Mouse (Mus musculus) CD4-positive, CD25-positive, alpha-beta regulatory T cell, adult 4 months (primary cell): Measurements from ENCODE around the gene Gse1. TPM values are rescaled to one million over a fixed set of nuclear protein-coding genes. Genes with fewer than 3 reads are reported as not detected.
A peak's percentile ranks its signal among the peaks of the same experiment; 100 is the strongest.
"Not testable (repeated sequence)": the region's sequence is repeated elsewhere in the genome, so short reads cannot be mapped to it uniquely, and the experiment has no call there.

Experiments used
- ATAC-seq: one replicate; pipeline ENCODE4 v1.8.0; 2017
- polyA plus RNA-seq, 2 experiments: library from polyadenylated mRNA; unstranded; fragments of 100-300 nt; shearing (Covaris generic); gene quantifications; one replicate each; pipeline ENCODE4 v1.2.1; 2017

Gse1 gene
- polyA plus RNA-seq, 2 experiments from 2014 or later, result 2.2 to 4.2 TPM

DNA sequence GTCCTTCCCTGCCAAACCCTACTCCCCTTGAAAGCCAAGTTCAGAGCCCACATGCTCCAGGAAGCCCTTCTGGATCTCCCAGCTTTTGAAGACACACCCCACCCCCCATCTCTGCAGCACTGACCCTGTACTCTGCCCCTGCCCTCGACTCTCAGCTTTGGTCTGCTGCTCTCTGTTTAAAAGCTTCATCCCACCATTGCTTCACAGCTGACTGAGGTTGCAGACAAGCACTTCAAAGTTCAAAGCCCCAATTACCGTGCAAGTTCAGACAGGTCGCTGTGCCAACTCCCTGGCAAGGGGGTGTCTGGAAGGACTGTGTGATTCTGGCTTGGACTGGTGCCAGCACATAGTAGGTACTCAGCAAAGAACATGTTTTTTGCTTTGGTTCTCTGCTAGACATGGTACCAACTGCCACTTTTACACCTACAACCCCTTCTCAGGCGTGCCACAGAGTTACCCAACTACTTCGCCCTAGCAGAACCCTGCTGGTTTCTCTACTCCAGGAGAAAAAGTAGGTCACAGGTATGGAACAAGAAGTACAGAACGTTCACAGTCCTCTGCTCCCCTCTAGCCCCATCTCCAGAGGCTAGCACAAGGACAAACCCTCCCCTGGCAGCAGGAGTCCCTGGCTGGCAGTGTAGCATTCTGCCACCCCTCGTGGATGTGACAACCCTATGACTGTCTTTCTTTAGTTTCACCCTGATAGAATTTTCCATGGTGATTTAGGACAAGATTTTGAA is 123.2 kb downstream of the Gse1 start:
- no peak for ATAC-seq

DNA sequence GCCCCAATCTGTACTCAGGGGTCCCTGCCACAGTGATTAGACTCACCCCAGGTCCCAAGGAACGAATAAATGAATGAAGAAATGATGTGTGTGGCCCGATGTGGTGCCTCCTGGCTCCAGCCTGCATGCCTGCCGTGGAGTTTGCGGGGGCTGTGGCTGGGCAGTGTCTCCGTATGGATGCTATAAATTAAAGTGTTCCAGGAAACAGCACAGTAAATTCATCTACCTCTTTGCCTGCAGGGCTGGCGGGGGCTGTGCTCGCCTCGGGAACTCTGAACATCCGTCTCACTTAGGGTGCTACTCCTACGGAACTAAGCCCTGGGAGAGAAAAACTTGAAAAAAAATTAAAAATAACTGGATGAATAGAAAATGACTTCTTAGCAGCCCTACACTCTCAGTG is 123.8 kb downstream of the Gse1 start:
- no peak for ATAC-seq

DNA sequence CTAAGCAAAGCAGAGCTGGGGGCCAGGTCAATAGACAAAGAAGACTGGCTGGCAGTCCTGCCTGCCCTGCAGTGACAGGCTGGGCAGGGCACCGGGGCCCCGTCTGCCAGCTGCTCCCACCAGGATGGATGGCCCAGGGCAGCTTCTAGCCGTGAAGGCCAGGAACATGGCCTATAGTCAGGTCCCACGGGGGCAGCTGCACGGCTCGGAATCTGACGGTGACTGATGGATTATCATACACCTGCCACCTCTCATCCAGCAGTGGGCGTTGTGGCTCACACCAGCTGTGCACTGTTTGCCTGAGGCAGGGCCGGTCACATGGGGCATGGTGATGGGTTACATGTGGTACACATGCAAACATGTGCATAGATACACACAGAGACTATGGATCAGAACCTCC is 127.8 kb downstream of the Gse1 start:
- ATAC-seq, result no peak

DNA sequence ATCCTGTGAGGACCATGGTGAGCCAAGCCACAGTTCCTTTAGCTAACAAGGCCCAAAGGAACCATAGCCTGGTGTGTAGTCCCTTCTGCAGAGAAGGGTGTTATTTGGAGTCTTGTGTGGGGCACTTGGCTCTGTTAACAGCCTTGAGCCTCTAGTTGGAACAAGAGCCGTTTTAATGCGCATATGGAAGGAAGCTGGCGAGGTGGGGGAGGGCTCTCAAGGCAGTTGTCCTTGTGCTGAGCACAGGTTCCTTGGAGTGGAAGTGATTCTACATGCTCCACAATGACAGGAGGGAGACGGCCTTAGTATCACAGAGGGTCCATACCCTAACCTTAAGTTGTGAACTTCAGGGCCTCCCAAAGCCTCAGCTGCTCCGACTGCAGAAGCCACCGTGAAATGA is 129.2 kb downstream of the Gse1 start:
- ATAC-seq, result no peak

DNA sequence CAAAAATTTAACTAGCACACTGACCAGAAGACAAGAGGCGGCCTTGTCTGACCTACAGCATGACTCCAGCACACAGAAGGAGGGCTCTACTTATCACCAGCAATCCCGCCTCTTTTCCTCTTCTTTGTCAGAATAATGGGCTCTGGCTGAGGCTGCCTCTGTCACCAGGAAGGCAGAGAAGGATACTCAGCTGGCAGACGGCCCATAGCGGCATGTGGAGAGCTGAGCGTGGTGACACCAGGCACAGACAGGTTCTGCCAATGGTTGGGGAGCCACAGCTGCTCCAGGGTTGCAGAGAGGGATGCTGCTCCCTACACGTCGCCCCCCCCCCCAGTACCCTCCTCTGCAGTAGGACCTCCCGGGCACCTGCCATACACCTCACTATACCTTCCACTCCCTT is 133.0 kb downstream of the Gse1 start:
- no peak for ATAC-seq

DNA sequence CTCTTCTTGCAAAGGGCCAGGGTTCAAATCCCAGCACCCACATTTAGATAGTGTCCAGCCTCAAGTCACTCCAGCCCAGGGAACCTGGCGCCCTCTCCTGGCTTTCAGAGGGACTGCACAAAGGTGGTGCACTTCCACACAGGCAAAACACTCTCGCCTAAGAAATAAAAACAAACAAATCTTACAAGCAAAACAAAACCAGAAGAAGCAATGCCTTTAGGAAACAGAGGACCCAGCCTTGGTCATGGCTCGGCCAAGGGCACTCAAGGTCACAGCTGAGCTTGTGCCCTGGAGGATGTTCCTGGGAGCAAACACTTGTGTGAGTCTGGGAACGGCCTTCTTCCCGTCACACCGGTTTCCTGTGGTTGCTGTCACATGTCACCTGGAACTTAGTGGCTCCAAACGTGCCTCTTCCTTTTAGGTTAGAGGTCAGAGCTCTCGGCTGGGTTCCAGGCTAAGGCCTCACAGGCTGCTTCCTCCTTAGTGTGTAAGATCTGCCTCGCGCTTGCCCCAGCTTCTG is 135.4 kb downstream of the Gse1 start:
- no peak for ATAC-seq

DNA sequence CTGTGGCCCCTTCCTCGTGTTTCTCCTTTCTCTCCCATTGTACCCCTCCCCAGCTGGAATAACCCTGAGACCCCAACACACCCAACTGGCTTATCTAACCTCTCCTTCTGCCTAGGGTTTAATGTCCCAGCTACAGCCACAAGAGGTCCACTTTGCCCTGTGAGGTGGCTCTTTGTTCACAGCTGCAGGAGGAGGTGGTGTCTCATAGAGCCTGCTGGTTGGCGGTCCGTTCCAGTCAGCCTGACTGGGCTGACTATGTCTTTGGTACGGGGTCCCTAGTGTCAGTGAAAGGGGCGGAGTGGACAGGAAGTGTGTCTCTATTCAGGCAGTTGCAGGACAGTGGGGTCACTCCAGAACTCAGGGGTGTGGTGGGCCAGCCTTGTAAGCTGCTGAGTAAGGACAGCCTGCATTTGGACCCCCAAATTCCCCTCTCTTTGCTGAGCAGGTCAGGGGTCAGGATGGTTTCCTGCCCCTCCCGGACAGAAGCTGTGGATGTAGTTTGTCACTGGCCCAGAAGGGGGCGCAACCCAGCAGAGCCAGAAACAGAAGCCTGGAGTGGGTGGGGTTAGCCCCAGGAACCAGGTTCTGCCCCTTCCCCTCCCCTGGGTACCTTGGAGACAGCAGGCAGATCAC is 136.0 kb downstream of the Gse1 start:
- peak; percentile 36 for ATAC-seq

DNA sequence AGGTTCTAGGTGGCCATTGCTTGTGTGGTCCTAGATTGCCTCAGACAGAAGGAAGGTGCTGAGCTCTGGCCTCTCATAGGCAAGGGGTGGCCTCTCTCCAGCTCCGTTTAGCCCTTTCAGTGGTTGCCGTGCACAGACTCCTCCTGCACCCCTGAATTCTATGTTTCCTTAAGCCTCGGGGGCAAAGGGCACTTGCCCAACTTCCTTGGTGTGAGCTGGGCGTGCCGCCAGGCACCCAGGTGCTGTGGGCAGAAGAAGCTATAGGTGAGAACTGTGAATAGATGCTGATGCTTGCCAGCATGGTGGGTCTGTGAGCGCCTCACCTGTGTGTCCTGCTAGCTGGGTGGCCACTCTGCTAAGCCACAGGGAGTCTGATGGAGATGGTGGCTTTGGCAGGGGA is 138.6 kb downstream of the Gse1 start:
- no peak for ATAC-seq

DNA sequence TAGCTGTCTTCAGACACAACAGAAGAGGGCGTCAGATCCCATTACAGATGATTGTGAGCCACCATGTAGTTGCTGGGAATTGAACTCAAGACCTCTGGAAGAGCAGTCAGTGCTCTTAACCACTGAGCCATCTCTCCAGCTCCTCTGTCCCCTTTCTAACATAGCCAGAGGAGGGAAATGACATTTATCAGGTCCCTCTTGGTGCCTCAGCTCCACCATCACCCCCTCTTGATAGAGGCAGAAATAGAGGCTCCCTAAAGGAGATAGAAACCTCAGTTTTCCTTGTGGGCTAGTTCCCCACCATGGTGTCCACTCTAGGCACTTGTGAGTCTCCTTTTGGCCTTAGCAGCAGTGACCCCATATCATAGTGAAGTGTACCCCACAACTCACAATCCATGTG is 139.9 kb downstream of the Gse1 start:
- not testable (repeated sequence) for ATAC-seq

DNA sequence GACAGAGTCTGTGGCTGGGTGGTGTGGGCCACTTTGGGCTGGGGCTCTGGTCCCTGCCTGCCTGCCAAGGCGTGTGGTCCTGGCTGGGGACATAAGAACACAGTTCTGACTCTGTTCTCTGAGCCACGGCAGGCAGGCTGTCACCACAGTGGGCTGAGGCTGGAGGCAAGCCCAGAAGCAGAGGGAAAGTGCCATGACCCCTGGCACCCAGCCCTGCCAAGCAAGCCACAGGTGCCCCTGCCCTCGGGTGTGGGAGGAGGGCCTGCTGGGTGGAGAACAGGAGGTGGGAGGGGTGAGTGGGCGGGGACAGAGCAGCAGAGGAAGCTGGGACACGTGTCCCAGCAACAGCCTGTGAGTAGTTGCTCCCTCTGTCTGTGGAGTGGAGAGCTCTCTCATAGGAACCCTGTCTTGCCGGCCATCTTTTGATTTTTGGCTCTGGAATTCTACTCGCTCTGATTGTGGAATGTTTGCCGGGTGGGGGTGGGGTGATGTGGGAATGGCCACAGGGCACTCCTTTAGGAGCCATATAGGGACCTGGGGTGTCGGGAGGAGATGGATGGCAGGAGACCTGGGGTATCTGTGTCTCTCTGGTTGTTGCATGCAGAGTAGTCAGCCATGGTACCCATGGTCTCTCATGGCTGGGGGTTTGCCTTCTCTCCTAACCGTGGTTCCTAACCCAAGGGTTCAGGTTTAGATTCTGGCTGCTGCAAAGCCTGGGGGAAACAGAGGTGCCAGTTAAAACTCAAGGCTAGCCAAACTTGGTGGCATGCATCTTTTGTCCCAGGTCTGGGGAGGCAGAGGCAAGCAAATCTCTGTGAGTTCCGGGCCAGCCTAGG is 140.8 kb downstream of the Gse1 start:
- ATAC-seq, result peak; percentile 97

DNA sequence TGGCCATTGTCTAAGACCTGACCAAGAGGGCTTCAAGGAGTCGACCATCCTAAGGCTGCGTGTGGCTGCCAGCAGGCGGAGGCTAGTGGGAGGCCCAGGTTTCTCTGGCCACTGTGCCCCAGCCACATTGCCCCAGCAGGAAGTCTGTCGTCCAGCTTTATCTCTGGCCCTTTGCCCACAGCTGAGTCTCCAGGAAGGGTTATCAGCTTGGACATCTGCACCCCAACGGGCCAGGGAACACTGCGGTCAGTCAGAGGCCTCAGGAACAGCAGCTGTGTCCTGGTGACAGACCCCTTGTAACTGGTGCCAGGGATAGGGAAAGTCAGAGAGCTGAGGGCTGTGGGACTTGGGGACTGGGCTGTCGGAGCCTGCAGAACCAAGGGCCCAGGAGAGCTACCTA is 141.7 kb downstream of the Gse1 start:
- no peak for ATAC-seq

DNA sequence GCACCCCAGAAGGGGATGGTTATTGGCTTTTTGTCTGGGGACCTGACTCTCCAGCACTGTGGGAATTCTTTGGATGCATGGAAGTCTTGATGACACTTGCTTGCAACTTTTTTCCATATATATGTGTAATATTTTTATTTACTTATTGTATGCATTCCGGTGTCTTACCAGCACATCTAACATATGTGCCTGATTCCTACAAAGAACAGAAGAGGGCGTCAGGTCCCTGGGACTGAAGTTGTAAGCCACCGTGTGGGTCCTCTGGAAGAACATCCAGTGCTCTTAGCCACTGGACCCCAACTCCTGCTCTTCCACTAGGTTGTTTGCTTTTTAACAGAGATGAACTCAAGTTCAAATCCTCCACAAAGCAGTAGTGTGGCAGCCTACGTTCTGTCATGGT is 142.2 kb downstream of the Gse1 start:
- ATAC-seq, result no peak

DNA sequence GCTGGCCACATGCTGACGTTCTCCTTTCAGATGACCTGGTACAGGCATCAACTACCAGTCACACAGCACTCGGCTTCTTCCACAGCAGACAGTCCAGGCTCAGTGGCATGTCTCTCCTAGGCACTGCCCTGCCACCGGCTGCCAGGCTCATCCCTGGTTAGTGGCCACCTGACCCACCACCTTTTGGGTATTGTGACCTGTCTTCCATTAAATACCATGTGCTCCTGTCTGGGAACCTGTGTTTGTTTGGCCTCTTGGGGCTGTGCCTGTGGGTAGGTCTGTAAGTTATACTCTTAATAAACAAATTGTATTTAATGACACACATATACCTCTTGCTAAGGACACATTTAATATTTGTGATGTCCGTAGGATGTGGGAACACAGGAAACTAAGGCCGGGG is 142.9 kb downstream of the Gse1 start:
- ATAC-seq, result no peak

DNA sequence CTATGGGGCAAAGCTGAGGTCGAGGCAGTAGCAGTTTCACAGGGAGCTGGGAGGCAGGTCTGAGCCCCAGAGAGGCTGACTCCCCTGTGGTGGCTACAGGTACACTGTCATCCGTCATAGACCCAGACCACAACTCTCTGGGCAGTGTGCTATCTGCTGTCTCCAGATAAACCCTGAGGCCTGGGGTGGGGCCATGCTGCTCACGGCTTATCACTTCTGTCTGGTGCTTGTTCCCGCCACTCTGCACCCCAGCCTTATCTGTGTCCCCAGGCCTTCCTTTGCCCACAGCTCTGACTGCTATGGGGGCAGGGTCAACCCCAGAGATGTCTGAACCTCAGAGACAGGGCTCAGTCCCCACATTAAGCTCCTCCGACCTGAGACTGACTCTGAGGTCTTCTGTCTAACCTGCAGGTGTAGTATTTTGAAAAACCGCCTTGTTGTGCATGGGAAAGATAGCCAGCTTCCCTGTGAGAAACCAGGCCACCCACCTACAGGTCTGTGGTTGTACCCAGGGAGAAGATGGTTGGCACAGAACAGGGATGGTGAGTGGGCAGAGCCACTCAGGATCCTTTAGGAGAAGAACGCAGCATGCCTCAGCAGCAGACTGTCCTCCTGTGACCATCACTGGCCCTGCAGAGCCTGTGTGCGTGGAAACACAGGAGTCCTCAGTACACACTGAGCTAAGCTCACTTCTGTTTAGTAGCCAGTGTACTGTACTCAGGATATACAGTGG is 143.6 kb downstream of the Gse1 start:
- ATAC-seq, result no peak

DNA sequence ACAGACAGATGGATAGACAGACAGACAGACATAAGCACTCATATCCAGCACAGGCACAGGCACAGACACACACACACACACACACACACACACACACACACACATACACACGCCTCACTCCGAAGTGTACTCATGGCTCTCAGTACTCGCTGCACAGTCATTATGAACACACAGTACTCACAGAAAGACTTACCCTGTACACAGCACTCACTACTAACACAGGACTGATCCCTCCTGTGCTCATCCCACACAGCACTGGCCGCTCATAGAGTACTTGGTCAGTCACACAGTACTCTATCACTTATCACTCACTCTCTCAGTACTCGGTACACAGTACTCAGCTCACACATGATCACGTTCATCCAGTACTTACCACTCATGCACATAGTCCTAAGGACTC is 144.4 kb downstream of the Gse1 start:
- ATAC-seq, result no peak

DNA sequence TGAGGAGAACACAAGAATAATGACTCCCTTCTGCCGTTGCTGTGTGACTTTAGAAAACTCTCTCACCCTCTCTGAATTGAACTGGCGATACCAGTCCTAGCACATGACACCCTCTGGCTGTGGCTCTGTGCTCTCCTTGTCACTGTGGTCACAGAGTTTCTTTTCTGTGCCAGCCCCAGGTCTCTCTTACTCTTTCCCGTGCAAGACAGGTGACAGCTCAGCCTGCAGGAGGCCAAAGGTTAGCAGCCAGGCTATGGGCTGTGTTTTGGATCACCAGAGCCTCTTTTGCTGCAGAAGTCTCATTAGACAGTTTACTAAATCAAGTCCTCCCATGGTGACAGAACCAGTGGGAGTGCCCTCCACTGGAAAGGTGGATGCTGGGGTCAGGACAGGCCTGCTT is 145.4 kb downstream of the Gse1 start:
- ATAC-seq, result no peak

DNA sequence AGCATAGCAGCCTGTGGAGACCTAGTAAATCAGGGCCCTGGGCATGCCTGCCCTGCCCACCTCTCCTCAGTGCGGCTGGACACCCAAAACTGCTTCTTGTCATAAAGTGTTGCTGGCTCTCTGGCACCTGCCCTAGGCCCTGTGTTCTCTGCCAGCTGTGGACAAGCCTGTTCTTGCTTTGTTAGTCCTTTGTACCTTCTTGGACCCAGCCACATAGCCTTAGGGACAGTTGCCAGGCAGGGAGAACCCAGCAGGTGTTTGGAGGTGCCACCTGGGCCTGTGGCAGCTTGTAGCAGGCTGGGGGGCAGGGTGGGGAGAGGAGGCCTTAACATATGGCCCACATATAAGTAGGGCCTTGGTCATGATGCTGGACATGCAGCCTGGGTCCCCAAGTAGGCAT is 145.8 kb downstream of the Gse1 start:
- ATAC-seq, result no peak

DNA sequence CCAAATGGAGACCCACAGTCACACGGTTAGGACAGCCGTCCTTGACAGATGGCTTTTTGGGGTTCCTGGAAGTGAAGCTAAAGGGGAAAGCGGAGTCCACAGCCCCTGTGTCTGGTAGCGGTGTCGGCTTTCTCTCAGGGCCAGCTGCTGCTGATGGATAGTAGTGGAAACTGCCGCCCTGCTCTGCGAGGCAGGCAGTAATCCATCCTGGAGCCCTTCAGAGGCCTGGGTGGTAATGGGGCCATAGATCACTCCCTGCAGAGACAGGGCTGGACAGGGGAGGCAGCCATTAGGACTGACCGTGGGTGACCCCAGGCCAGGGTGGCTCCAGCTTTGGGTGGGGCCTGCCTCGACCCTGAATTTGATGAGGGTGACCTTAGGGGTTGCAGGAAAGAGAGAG is 146.3 kb downstream of the Gse1 start:
- ATAC-seq, result no peak

DNA sequence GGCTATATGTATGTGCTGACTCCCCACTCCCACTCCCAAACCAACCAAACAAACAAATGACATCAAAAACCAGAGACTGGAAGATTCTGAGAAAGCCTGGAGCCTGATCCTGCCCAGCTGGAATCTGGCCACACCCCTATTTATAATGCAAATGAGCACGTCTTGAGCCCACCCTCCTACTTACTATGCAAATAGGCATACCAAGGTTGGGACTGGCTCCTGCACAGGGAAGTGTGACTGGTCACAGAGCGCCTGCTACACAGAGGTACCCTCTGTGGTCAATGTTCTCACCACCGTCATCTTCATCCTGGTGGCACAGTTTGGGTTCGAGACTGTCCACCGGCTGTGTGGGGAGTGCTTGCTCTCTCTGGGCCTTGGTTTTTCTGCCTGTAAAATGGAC is 146.9 kb downstream of the Gse1 start:
- ATAC-seq, result no peak

DNA sequence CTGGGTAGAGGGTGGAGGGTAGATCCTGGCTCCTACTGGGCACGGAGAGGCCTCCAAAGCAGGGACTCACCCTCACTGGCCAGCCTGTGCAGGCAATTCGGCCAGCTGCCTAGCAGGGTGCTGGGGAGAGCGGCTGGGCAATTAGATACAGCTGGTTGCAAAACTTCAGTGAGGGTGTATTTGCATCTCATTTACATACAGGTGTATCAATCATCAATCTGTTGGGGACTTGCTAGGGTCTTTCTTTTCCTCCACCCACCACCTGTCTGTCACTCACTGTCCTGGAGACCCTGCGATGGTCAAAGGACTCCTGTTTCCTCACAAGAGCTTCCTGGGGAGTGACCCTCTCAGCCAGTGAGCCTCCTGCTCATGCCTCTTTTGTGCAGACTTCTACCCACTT is 148.0 kb downstream of the Gse1 start:
- ATAC-seq, result no peak

DNA sequence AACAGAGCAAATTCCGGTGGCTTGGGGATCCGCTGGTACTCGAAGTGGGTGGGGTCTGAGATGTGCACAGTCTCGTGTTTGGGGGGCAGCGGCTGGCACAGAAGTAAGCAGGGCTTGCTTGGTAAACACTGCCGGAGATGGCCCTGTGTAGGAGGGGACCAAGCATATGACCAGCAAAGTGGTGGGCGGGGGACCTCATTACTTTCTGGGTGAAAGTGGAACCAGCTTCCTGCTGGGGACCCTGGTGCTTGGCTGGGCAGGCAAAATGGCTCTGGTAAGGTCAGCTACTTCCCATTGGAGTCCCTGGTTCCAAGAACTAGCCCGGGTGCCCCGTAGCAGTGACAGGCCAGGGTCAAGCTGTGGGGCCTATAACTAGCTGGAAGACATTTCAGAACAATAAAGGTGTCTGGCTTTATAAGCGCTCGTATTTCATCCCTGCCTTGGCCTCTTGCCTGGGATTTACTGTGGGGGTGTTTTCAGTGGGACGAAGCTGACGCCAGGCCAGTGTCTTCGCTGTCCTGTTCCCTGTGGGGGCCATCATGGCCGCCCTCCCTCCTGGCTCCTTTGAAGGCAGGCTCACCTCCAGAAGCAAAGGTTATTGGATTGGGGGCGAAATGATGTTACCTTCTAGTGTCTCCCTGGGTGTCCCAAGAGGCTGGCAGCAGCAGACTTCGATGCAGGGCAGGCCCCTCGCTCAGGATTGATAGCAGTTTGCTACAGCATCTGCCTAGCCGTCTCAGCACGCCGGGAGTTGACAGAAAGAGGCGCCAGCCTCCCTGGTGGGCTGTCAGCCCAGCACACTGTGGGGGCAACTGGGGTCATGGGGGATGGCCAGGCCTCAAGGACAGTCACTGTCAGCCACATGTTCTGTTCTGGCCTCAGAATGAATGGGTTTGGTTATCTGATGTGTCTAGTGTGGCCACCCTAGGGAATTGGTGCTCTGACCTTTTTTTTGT is 148.9 kb downstream of the Gse1 start:
- ATAC-seq, result no peak

DNA sequence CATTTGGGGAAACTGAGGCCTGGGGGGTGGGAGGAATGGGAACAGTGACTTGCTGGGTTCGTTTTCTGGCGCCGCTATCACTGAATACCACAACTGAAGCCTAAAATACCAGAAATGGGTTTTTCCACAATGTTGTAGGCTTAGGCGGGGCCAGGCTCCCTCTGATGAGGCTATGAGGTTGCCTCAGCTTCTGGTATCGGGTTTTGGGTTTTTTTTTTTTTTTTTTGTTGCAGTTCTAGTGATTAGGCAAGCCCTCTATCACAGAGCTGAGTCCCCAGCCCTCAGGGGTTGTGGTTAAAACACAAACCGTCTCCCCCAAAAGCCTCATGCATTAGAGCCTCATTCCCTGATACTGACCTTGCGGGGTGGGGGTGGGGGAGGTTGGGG is 149.5 kb downstream of the Gse1 start:
- no peak for ATAC-seq
